Mouse (Mus musculus): ENCODE data around the gene Dand5.

The Dand5 gene

GRCm38 (mm10) chr8:84783198-84783918 is 39.3 kb downstream of the Dand5 start:
- no peak for DNase-seq

- no peak for DNase-seq
Measured at GRCm38 (mm10) chr8:84782680-84783079, 39.9 kb downstream of the Dand5 start.

- no peak for DNase-seq
Measured at GRCm38 (mm10) chr8:84781686-84782505, 40.7 kb downstream of the Dand5 start.

- DNase-seq: no peak
Measured at GRCm38 (mm10) chr8:84780949-84781680, 41.5 kb downstream of the Dand5 start.

GRCm38 (mm10) chr8:84780225-84780555 is 42.4 kb downstream of the Dand5 start:
- no peak for DNase-seq

- no peak for DNase-seq
Measured at GRCm38 (mm10) chr8:84779519-84780224, 43.0 kb downstream of the Dand5 start.

GRCm38 (mm10) chr8:84778638-84779380 is 43.8 kb downstream of the Dand5 start:
- no peak for DNase-seq

- DNase-seq: no peak
Measured at GRCm38 (mm10) chr8:84777899-84778637, 44.6 kb downstream of the Dand5 start.

GRCm38 (mm10) chr8:84776569-84776968 is 46.1 kb downstream of the Dand5 start:
- no peak for DNase-seq

- no peak for DNase-seq
Measured at GRCm38 (mm10) chr8:84775621-84776113, 47.0 kb downstream of the Dand5 start.

GRCm38 (mm10) chr8:84775105-84775591 is 47.5 kb downstream of the Dand5 start:
- DNase-seq: peak; percentile 11

GRCm38 (mm10) chr8:84774473-84774911 is 48.1 kb downstream of the Dand5 start:
- DNase-seq: peak; percentile 14

DNA sequence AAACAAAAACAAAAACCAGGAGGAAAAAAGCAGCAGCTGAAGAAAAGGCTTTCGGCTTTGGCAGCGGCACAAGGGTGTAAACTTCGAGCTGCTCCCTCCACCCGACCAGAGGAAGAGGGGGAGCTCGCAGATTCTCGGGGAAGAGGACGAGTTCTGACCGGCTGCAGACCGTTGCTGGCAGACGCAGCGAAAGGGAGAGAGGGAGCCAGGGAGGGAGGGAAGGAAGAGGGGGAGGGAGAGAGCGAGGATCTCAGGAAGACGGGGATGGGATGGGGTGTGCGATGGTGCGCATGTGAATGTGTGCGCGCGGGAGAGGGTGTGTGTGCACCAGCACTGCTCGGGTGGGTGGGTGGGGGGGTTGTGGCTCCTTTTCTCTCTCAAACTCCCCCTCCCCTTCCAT is 48.8 kb downstream of the Dand5 start:
- DNase-seq: peak; percentile 13

- no peak for DNase-seq
Measured at GRCm38 (mm10) chr8:84773304-84773703, 49.3 kb downstream of the Dand5 start.

DNA sequence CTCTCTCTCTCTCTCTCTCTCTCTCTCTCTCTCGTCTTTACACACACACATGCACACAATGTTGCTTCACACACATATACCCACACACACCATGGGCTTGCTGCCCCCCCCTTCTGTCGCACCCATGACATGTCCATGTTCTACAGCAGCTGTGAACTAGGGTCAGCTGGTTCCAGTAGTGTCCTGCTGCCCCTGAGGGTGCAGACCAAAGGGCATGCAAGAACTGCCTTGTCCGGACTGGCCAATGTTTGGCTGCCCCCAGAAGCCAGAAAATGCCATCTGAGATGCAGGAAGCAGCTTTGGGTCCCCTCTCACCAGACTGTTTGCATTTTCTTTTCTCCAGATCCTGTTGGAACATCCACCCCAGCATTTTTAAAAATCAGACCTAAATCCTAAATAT is 50.0 kb downstream of the Dand5 start:
- DNase-seq: no peak

- no peak for DNase-seq
Measured at GRCm38 (mm10) chr8:84771941-84772378, 50.7 kb downstream of the Dand5 start.

DNA sequence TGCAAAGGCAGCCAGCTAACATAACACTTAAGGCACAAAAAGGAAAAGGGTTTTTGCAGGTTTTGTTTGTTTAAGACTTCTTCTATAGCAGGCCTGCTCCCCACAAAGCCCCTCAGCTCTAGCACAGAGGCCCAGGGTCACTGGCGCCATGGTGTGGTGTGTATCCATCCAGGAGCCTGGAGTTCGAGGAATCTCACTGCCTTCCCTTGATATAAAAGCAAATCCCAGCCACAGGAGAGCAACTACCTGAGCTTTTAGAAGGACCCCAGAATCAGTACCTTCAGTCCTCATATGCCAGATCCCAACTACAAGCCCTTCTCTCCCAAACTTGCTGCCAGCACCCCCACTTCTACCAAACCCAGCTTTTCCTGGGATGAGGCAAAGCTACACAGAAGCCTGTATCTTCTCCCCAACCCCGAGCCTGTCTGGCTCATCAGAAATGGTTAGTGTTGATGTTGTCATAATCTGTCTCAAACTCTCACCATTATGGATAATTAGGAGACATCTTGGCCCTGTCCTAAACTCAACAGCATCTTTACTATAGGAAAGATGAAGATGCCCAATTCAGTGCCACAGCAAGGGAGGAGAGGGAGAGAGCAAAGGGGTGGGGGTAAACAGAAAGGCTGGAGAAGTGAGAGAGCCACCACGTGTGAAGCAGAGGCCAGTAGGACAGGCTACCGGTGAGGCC is 51.5 kb downstream of the Dand5 start:
- no peak for DNase-seq

DNA sequence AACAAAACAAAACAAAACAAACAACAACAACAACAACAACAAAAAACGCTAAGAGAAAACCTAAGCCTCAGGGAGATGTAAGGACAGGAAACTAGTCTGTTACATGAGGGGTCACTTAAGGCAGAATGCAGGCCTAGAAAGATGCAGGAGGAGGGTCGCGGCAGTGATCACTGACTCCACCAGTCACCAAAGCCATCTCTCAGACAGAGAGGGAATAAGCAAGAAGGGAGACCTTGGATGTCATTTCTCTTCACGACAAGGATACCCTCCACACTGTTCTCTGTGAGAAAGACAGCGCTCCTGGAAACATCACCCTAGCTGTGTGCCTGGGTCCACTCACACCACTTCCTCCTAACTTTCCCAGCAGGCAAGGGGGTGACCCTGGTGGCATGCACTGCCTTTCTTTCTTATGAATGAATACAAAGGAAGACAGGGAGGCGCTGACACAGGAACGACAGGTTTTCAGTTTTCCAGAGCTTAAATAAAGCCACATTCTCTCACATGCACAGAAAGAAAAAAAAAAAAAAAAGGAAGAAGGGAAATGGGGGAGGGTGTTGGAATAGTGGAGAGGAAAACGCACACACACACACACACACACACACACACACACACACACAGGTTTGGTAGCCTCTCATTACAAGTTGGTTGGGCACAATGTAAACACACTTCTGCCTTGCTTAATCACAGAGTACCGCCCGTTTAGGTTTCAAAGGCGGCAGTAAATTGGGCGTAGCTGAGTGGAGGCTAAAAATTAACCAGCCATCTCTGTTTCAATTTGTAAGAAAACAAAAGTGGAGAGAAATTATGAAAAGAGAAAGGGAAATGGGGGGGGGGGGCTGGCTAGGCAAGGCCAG is 52.3 kb downstream of the Dand5 start:
- DNase-seq: no peak

- no peak for DNase-seq
Measured at GRCm38 (mm10) chr8:84769324-84769723, 53.3 kb downstream of the Dand5 start.

Data from thymus, postnatal 25 days (tissue).